Mouse (Mus musculus) ES-Bruce4 (cell line): Measurements from ENCODE around the gene Pdx1.

ENCODE experiments used
- CTCF ChIP-seq: IDR thresholded peaks from one replicate; pipeline ENCODE4 v1.8.1; 2011; ENCODE audit warnings: low read depth, low read length
- EP300 ChIP-seq: IDR thresholded peaks from 2 replicates; pipeline ENCODE4 v1.6.1; 2011; ENCODE audit warnings: low read depth, low read length; ENCODE audit not compliant: insufficient read depth
- POLR2A ChIP-seq: IDR thresholded peaks from one replicate; pipeline ENCODE4 v1.8.1; 2011; ENCODE audit warnings: low read length; ENCODE audit not compliant: insufficient read depth

DNA sequence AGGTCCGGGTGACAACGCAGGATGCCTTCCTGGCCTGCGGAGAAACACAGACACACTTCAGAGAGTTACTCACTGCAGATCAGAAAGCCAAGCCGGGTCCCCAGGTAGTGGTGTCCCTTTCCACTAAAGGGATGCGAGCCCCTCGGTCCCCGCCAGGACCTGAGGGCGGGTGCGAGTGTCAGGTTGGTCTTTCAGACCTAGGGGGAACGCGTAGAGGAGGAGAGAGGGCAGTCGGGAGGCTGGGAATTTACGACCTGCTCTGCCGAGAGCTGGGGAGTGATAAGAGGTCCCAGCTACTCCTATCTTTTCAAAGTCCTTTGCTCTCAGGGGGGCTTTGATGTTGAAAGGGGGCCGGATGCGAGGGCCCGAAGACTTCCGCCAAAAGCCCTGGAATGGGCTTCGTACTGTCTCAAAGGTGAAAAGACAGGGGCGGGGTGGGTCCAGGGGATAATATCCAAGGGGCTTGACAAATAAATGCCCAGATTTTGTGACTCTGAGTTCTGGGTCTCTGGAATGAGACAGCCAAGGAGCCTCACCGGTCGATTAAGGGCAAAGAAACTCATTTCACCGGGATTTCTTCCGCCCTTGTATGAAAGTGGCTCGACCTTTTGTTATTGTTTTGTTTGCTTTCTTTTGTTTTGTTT is 45.8 kb downstream of the Pdx1 start:
- TF ChIP-seq POLR2A (no peak), CTCF (no peak), EP300 (no peak)
